Mouse (Mus musculus) adrenal gland, adult 8-10 months (tissue): ENCODE results near the gene 2310050C09Rik. TPM values are rescaled to one million over a fixed set of nuclear protein-coding genes. Genes with fewer than 3 reads are reported as not detected.

Experiments
- DNase-seq: peaks from one replicate; pipeline ENCODE4 v3.0.0; 2022
- total RNA-seq, 4 experiments: library from RNA; stranded (reverse); gene quantifications; 2 replicates each; pipeline ENCODE4 v1.2.4; 2022

2310050C09Rik gene
- not detected for total RNA-seq

- no peak for DNase-seq
Observed at GRCm38 (mm10) chr3:92870116-92870515, at the start of gene 2310050C09Rik. Gene 2310050C09Rik (minus strand): TSS chr3:92870216.

GRCm38 (mm10) chr3:92907571-92907970, 37.6 kb upstream of the 2310050C09Rik start:
- no peak for DNase-seq

GRCm38 (mm10) chr3:92905182-92905581, 35.2 kb upstream of the 2310050C09Rik start:
- no peak for DNase-seq

DNA sequence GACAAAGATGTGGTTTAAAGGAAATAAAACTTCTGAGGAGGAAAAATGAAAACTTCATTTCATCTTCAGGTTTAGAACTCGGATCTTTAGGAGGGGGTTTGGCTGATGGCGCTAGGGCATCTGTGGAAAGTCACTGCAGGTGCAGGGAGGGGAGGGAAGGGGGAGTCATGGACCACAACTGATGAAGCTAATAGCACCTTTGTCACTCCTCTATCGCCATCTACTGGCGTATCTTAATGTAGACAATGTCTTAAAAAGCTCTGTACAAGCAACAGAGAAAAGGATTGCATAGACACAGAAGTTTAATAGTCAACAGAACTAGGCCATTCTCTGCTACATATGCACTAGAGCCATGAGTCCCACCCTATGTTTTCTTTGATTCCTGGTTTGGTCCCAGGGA, 33.6 kb upstream of the 2310050C09Rik start:
- DNase-seq, result no peak

DNA sequence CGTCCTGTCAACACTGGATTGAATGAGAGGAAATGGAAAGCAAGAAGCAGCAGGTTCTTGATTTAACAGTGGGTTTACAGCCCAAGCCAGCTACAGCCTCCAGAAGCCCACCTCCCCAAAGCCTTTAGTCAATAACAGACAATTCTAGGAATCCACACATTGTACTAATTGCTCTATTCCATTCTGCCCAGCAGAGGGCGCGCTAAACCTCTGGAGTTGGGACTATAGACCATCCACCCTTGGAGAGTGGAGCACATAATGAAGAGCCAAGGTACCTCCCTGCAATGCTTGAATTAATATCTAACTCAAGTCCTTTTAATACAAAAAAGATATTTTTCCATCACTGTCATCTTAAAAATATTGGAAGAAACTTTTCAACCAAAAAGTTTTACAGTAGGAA, 33.0 kb upstream of the 2310050C09Rik start:
- no peak for DNase-seq

GRCm38 (mm10) chr3:92894489-92894888, 24.5 kb upstream of the 2310050C09Rik start:
- DNase-seq, result no peak

GRCm38 (mm10) chr3:92894063-92894462, 24.0 kb upstream of the 2310050C09Rik start:
- no peak for DNase-seq

GRCm38 (mm10) chr3:92874180-92874579, 4.2 kb upstream of the 2310050C09Rik start:
- DNase-seq, result no peak

DNA sequence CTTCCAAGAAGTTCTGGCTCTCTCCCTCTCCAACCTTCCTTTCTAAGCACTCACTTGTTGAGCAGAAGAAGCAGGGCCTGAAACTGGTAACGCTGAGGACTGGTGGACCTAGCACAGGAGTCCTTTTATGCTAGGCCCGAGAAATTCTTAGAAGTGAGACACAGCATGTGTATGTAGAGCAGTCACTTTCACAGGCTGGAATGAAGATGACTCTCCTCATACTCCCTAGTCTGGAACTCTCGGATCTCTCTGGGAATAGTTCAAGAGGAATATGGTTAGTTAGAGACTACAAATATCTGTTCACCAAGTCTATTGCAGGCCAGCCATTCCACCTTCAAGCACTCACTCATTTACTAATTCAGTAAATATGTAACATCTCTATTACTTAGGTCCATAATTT, 18.8 kb downstream of the 2310050C09Rik start, which contains the start of gene Lce1l:
Gene Lce1l (minus strand): TSS at position 101 of the 400 bp plus-strand sequence.
- no peak for DNase-seq

DNA sequence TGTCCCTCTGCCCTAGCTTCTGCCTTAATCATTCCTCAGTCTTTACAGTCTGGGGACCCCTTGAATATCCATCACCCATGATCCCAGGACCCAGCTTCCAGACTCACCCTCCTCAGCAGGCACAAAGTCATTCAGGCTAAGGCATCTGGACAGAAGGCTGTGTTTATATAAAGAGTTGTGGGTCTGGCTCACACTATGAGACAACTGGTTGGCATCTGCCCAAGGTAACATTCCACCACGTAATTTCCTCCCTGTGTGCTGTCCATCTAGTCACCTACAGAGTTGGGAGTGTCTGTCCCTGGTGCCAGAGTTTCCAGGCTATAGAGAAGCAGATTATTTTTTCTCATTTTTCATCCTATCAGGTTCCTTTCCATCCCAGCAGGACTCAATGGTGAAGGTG, 42.9 kb downstream of the 2310050C09Rik start, which contains the start of gene Kprp:
Gene Kprp (minus strand): TSS at position 140 of the 400 bp plus-strand sequence.
- DNase-seq, result no peak

GRCm38 (mm10) chr3:92825808-92826207, 44.2 kb downstream of the 2310050C09Rik start:
- DNase-seq, result no peak

Other genes with a start within 250 kb of the 2310050C09Rik start
- not detected for gene Lce6a, start 248.6 kb downstream of the 2310050C09Rik start, total RNA-seq
- not detected for gene Lce1a1, start 221.9 kb downstream of the 2310050C09Rik start, total RNA-seq
- gene Lce1b, start 213.3 kb downstream of the 2310050C09Rik start, total RNA-seq, result not detected
- not detected for gene Lce1a2, start 199.9 kb downstream of the 2310050C09Rik start, total RNA-seq
- gene Lce1c, start 191.0 kb downstream of the 2310050C09Rik start, total RNA-seq, result not detected
- gene Lce1d, start 183.0 kb downstream of the 2310050C09Rik start, total RNA-seq, result not detected
- gene Lce1e, start 161.1 kb downstream of the 2310050C09Rik start, total RNA-seq, result not detected
- gene Lce1f, start 149.9 kb downstream of the 2310050C09Rik start, total RNA-seq, result not detected
- not detected for gene Gm38119, start 131.1 kb downstream of the 2310050C09Rik start, total RNA-seq
- gene Lce1g, start 117.9 kb downstream of the 2310050C09Rik start, total RNA-seq, result not detected
- gene Lce1h, start 105.2 kb downstream of the 2310050C09Rik start, total RNA-seq, result not detected
- gene Lce1i, start 91.3 kb downstream of the 2310050C09Rik start, total RNA-seq, result not detected
- gene Lce1j, start 79.7 kb downstream of the 2310050C09Rik start, total RNA-seq, result not detected
- not detected for gene Lce1k, start 62.3 kb downstream of the 2310050C09Rik start, total RNA-seq
- not detected for gene Kprp, start 43.0 kb downstream of the 2310050C09Rik start, total RNA-seq
- gene Lce1l, start 18.9 kb downstream of the 2310050C09Rik start, total RNA-seq, result not detected
- not detected for gene Lce3a, start 56.0 kb upstream of the 2310050C09Rik start, total RNA-seq
- gene Lce3b, start 62.8 kb upstream of the 2310050C09Rik start, total RNA-seq, result not detected
- not detected for gene Lce3c, start 74.3 kb upstream of the 2310050C09Rik start, total RNA-seq
- not detected for gene Lce3d, start 87.2 kb upstream of the 2310050C09Rik start, total RNA-seq
- not detected for gene Lce3e, start 96.8 kb upstream of the 2310050C09Rik start, total RNA-seq
- gene Lce3f, start 122.0 kb upstream of the 2310050C09Rik start, total RNA-seq, result not detected
- not detected for gene Crct1, start 145.5 kb upstream of the 2310050C09Rik start, total RNA-seq
- not detected for gene Lce1m, start 148.8 kb upstream of the 2310050C09Rik start, total RNA-seq
- not detected for gene Gm4858, start 198.6 kb upstream of the 2310050C09Rik start, total RNA-seq